8 mouse cellular contexts compared by ENCODE assay signal in genomic region chr15:93115674-93116102, GRCm38 (mm10).
DNase-seq lines count a peak whose midpoint lies in the region; ATAC-seq lines count a peak whose summit lies in the region.

No protein-coding gene starts in this region.

- H3K4me3 ChIP-seq in lung, embryonic 16.5 days (ENCODE audit: low read length): peak overlapping the region; percentile 9; the same call in 1 of the 2 replicates
- peak overlapping the region; percentile 35 for H3K4me3 ChIP-seq in heart, embryonic 16.5 days (ENCODE audit: low read length)

- intact Hi-C loops in left cerebral cortex, postnatal 14 days (cut with DNase I): no loop called here

- H3K4me1 ChIP-seq in lung, embryonic 16.5 days (replicated peaks; ENCODE audit: control insufficient read depth, insufficient read depth, low read length): no peaks in the 10 kb centered on the region
- H3K4me1 ChIP-seq in heart, embryonic 16.5 days (ENCODE audit: control insufficient read depth, insufficient read depth, low read length): no peaks in the 10 kb centered on the region

- no peak overlapping the region for H3K9ac ChIP-seq in lung, embryonic 16.5 days (ENCODE audit: low read length)
- H3K9ac ChIP-seq in heart, embryonic 16.5 days (ENCODE audit: low read length): peak overlapping the region; percentile 55; the same call in 1 of the 2 replicates

- no peaks in the 10 kb centered on the region for H3K27me3 ChIP-seq in lung, embryonic 16.5 days (ENCODE audit: control insufficient read depth, insufficient read depth, low read depth, low read length)
- no peaks in the 10 kb centered on the region for H3K27me3 ChIP-seq in heart, embryonic 16.5 days (ENCODE audit: control insufficient read depth, insufficient read depth, low read length)

- WGBS in lung, embryonic 16.5 days: 3% methylated on average over 16 of the region's 16 CpGs
- WGBS in heart, embryonic 16.5 days: 5% methylated on average over 16 of the region's 16 CpGs

- no peaks in the 10 kb centered on the region for H3K36me3 ChIP-seq in lung, embryonic 16.5 days (ENCODE audit: control insufficient read depth, insufficient read depth, low read length)
- H3K36me3 ChIP-seq in heart, embryonic 16.5 days (ENCODE audit: control insufficient read depth, insufficient read depth): no peaks in the 10 kb centered on the region

- H3K4me2 ChIP-seq in lung, embryonic 16.5 days (ENCODE audit: low read depth, low read length): peak overlapping the region; percentile 43
- peak overlapping the region; percentile 69 for H3K4me2 ChIP-seq in heart, embryonic 16.5 days (ENCODE audit: low read depth, low read length)

- DNase-seq in lung, postnatal 25 days (ENCODE audit: low spot score): no peak
- DNase-seq in embryo, embryonic 10.5 days (ENCODE audit: low spot score): peak; percentile 59
- DNase-seq in left cerebral cortex, postnatal 14 days (ENCODE audit: low spot score in 2 of 2): peak; percentile 8 to 41
- peak; percentile 57 for DNase-seq in neural tube, embryonic 10.5 days (ENCODE audit: extremely low spot score, low spot score)
- DNase-seq in urinary bladder, postnatal 10 days (ENCODE audit: low spot score): no peak
- DNase-seq in ovary, postnatal 10 days (ENCODE audit: low spot score): no peak

- H3K27ac ChIP-seq in lung, embryonic 16.5 days (ENCODE audit: low read length): no peak overlapping the region
- no peak overlapping the region for H3K27ac ChIP-seq in heart, embryonic 16.5 days (ENCODE audit: low read length)

- 0 out of 2 replicates have a peak, but pooled peaks have one; percentile 57 for ATAC-seq in lung, embryonic 16.5 days (ENCODE audit: low read depth)
- peak; percentile 37; the same call in 1 of the 2 replicates for ATAC-seq in heart, embryonic 16.5 days (replicated peaks; ENCODE audit: extremely low read depth, insufficient read depth, low FRiP score)

- H3K9me3 ChIP-seq in lung, embryonic 16.5 days (ENCODE audit: control insufficient read depth, low read length): no peaks in the 10 kb centered on the region
- H3K9me3 ChIP-seq in heart, embryonic 16.5 days (replicated peaks; ENCODE audit: control insufficient read depth, low read length): no peaks in the 10 kb centered on the region

Comparison
In these comparisons a context has a peak if more than half of its experiments do, and no peak if none do; other contexts are left out.
1. DNase-seq: peak in embryo, embryonic 10.5 days (single experiment), left cerebral cortex, postnatal 14 days (2 of 2) and neural tube, embryonic 10.5 days (single experiment); none in lung, postnatal 25 days (single experiment), urinary bladder, postnatal 10 days (single experiment) and ovary, postnatal 10 days (single experiment).